Mouse (Mus musculus) ES-E14 (cell line): ENCODE measurements around the gene Gm20661. TPM values are rescaled to one million over a fixed set of nuclear protein-coding genes. Genes with fewer than 3 reads are reported as not detected.
"Not testable (repeated sequence)": the region's sequence is repeated elsewhere in the genome, so short reads cannot be mapped to it uniquely, and the experiment has no call there.

ENCODE experiments used
- DNase-seq: peaks from one replicate; pipeline ENCODE4 v3.0.0-alpha.2; 2013; ENCODE audit warnings: low read depth, low spot score
- H3K27ac ChIP-seq: 2 replicates; pipeline ENCODE4 v1.5.1; 2012; ENCODE audit warnings: low read depth, mild to moderate bottlenecking, low read length, moderate library complexity, mixed read lengths; ENCODE audit not compliant: poor library complexity, insufficient read depth, severe bottlenecking
- H3K36me3 ChIP-seq: 2 replicates; pipeline ENCODE4 v1.6.1; 2012; ENCODE audit warnings: mild to moderate bottlenecking, low read length, moderate library complexity, mixed read lengths; ENCODE audit not compliant: control insufficient read depth, poor library complexity, insufficient read depth, severe bottlenecking
- H3K4me1 ChIP-seq, 2 experiments: fragments of 150-350 bp in 1 of 2; sonication (generic) in 1 of 2; 2 replicates each; pipeline ENCODE4 v1.6.1; 2012; ENCODE audit warnings: low read length in 2 of 2, mild to moderate bottlenecking in 1 of 2, mixed read lengths in 1 of 2; ENCODE audit not compliant: control insufficient read depth in 2 of 2, insufficient read depth in 2 of 2, poor library complexity in 1 of 2
- H3K4me3 ChIP-seq, 2 experiments: fragments of 150-350 bp in 1 of 2; sonication (generic) in 1 of 2; 2 replicates each; pipeline ENCODE4 v1.5.1; 2012; ENCODE audit warnings: low read length in 2 of 2, low read depth in 1 of 2, mild to moderate bottlenecking in 1 of 2, mixed read lengths in 1 of 2; ENCODE audit not compliant: insufficient read depth in 1 of 2, poor library complexity in 1 of 2, severe bottlenecking in 1 of 2
- H3K9ac ChIP-seq: 2 replicates; pipeline ENCODE4 v1.6.1; 2012; ENCODE audit warnings: low read depth, mild to moderate bottlenecking, low read length, mixed read lengths; ENCODE audit not compliant: poor library complexity, insufficient read depth, severe bottlenecking
- H3K9me3 ChIP-seq: fragments of 150-350 bp; sonication (generic); 2 replicates; pipeline ENCODE4 v1.6.1; 2012; ENCODE audit warnings: low read depth, mild to moderate bottlenecking, low read length; ENCODE audit not compliant: control insufficient read depth, insufficient read depth
- CHD2 ChIP-seq: IDR thresholded peaks from 2 replicates; pipeline ENCODE4 v1.6.1; 2014; ENCODE audit warnings: mild to moderate bottlenecking, low read depth, low read length, inconsistent platforms
- HCFC1 ChIP-seq: IDR thresholded peaks from 2 replicates; pipeline ENCODE4 v1.6.1; 2012; ENCODE audit warnings: low read length, inconsistent platforms, borderline replicate concordance; ENCODE audit not compliant: insufficient read depth
- MAFK ChIP-seq: IDR thresholded peaks from 2 replicates; pipeline ENCODE4 v1.6.1; 2014; ENCODE audit warnings: mild to moderate bottlenecking, low read depth, low read length, inconsistent platforms; ENCODE audit not compliant: insufficient read depth
- ZC3H11A ChIP-seq: IDR thresholded peaks from 2 replicates; pipeline ENCODE4 v1.6.1; 2012; ENCODE audit warnings: low read depth, mild to moderate bottlenecking, inconsistent platforms, low read length, borderline replicate concordance
- ZNF384 ChIP-seq: IDR thresholded peaks from 2 replicates; pipeline ENCODE4 v1.6.1; 2012; ENCODE audit warnings: low read depth, low read length, inconsistent platforms
- in situ Hi-C, 2 experiments: fragments of 600-800 bp; cut with MboI; formaldehyde crosslinking; loops; one replicate each; pipeline ENCODE4 v1.15.1; 2025; ENCODE audit warnings: low sequenced_read_pairs in 2 of 2, inconsistent platforms in 1 of 2; ENCODE audit not compliant: unreplicated experiment in 2 of 2
- total RNA-seq: library from RNA; depleted of rRNA; stranded (reverse); fragments of 300-350 nt; gene quantifications from 2 replicates; pipeline ENCODE4 v1.2.3, GENCODE M21; 2012

Gene Gm20661
- total RNA-seq, 1 experiment: 0.18 TPM

DNA sequence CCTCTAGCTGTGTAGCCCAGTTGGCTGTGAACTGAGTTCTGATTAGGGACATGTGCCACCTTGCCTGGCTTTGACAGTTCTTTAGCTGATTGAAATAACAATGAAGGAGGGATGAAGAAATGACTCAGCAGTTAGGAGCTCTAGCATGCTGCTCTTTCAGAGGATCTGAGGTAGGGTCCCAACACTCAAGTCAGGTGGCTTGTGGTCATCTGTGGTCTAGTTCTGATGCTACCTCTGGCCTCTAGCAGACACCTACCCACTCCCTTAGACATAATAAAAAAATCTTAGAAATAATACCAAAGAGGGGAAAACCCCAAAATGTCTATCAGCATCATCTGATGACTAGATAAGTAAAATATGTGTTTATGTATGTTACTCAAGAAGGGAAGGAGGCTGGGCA lies 27.5 kb downstream of the Gm20661 start:
- peaks cover 2 to 9% of the 10 kb centered on the region in 2 experiments; a peak in 3 of 4 replicates for H3K4me1 ChIP-seq
- no peaks in the 10 kb centered on the region for H3K9me3 ChIP-seq
- in situ Hi-C loops: no loop called here
- H3K27ac ChIP-seq: no peak overlapping the region
- no peak overlapping the region for H3K4me3 ChIP-seq
- H3K36me3 ChIP-seq: peaks cover 1% of the 10 kb centered on the region; the same call in 1 of the 2 replicates
- no peak for TF ChIP-seq ZNF384
- TF ChIP-seq CHD2: no peak
- TF ChIP-seq ZC3H11A: no peak
- no peak for TF ChIP-seq HCFC1
- peak; percentile 81 for TF ChIP-seq MAFK
- no peak overlapping the region for H3K9ac ChIP-seq
- no peak for DNase-seq

DNA sequence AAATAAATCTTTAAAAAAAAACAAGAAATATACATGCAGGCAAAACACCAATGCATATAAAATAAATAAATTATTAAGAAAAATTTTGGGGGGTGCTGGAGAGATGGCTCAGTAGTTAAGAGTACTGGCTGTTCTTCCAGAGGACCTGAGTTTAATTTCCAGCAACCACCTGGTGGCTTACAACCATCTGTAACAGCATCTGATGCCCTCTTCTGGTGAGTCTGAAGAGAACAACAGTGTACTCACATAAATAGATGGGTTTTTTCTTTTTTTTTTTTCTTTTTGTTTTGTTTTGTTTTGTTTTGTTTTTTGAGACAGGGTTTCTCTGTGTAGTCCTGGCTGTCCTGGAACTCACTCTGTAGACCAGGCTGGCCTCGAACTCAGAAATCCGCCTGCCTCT lies 30.7 kb downstream of the Gm20661 start:
- in situ Hi-C loops, H3K27ac ChIP-seq, H3K4me1 ChIP-seq, H3K9ac ChIP-seq, H3K9me3 ChIP-seq, H3K4me3 ChIP-seq, DNase-seq, H3K36me3 ChIP-seq: not testable (repeated sequence)
- TF ChIP-seq ZNF384: peak; percentile 82

DNA sequence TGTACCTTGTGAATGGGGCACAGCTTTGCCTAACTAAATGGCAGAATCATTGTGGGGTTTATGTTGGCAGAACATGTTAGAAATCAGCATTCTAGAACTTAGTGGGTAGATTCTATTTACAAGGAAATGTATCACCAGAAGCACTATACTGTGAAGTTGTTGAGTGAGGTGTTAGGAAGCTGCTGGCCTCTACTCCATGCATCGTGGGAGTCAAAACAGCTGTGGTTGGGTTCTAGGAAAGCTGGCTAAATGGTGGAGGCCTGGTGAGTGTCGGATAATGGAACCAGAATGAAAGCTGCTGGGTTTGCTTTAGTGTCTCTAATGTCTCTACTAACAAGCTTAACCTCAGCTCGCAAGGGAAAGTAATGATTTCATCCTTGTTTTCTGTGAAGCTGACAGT lies 34.3 kb downstream of the Gm20661 start:
- peaks cover 2% of the 10 kb centered on the region; the same call in 1 of the 2 replicates for H3K36me3 ChIP-seq
- H3K9me3 ChIP-seq: no peaks in the 10 kb centered on the region
- in situ Hi-C loops: no loop called here
- TF ChIP-seq ZNF384 (no peak), ZC3H11A (no peak), HCFC1 (no peak), CHD2 (no peak), MAFK (no peak)
- no peak overlapping the region for H3K4me3 ChIP-seq
- no peaks in the 10 kb centered on the region for H3K4me1 ChIP-seq
- DNase-seq: no peak
- H3K27ac ChIP-seq: no peak overlapping the region
- H3K9ac ChIP-seq: no peak overlapping the region

DNA sequence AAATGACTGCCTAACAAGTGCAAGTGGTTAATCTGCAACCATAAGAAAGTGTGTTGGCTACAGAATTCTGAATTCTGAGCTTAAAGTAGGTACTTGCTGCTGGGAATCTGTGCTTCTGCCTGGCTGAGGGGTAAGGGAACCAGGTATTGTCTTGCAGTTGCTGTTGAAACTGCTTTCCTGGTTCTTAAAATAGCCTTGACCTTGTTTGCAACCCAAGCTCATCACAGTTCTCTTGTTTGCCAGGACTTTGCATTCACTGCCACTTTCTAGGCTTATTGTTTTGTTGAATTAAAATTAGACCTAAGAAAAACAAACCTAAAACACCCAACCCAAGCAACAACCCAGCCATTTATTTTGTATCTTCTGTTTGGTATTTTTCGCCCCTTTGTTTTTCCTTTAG lies 37.9 kb downstream of the Gm20661 start:
- Histone ChIP-seq H3K9me3 (no peaks in the 10 kb centered on the region), H3K4me1 (no peaks in the 10 kb centered on the region), H3K4me3 (no peak overlapping the region), H3K27ac (no peak overlapping the region), H3K9ac (no peak overlapping the region), H3K36me3 (peaks cover 5% of the 10 kb centered on the region; the same call in 1 of the 2 replicates)
- no peak for DNase-seq
- TF ChIP-seq MAFK: no peak
- no peak for TF ChIP-seq CHD2
- no peak for TF ChIP-seq ZC3H11A
- TF ChIP-seq HCFC1: no peak
- TF ChIP-seq ZNF384: no peak
- in situ Hi-C loops: no loop called here

DNA sequence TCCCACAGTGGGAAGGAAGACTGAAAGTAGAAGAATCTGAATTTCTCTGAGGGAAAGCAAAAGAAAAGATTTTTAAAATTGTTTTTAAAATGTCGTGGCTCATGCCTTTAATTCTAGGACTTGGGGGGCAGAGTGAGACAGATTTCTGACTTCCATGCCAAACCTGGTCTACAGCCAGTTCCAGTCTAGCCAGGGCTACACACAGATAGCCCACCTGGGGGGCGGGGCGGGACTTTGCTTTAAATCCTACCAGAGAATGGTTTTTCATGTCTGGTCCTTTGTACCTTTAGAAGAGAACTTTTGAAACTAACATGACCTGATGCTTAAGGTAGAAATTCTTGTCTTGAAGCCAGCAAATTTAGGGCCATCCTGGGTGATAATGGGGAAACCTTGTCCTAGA lies 40.4 kb downstream of the Gm20661 start:
- DNase-seq: no peak
- Histone ChIP-seq H3K4me1 (no peaks in the 10 kb centered on the region), H3K27ac (no peak overlapping the region), H3K36me3 (peaks cover 9% of the 10 kb centered on the region; the same call in 1 of the 2 replicates), H3K9me3 (no peaks in the 10 kb centered on the region), H3K4me3 (no peak overlapping the region), H3K9ac (no peak overlapping the region)
- TF ChIP-seq ZNF384: no peak
- TF ChIP-seq ZC3H11A: no peak
- no peak for TF ChIP-seq CHD2
- in situ Hi-C loops: no loop called here
